Mouse (Mus musculus) forebrain, postnatal 0 days (tissue): ENCODE results near the gene Dnajc15. TPM values are rescaled to one million over a fixed set of nuclear protein-coding genes. Genes with fewer than 3 reads are reported as not detected.

ENCODE experiments used
- ATAC-seq: fragments of 200-750 bp; cut with Nextera tagmentation; 2 replicates; pipeline ENCODE4 v1.8.0; 2017; ENCODE audit warnings: mild to moderate bottlenecking, moderate library complexity
- DNase-seq: peaks from one replicate; pipeline ENCODE4 v3.0.0-alpha.2; 2015
- H3K27ac ChIP-seq: fragments of 300-500 bp; sonication (generic); 2 replicates; pipeline ENCODE4 v1.5.1; 2014; ENCODE audit warnings: low read depth, mild to moderate bottlenecking, antibody characterized with exemption, low read length, moderate library complexity, mixed read lengths
- H3K27me3 ChIP-seq: fragments of 300-500 bp; sonication (generic); 2 replicates; pipeline ENCODE4 v1.6.1; 2014; ENCODE audit warnings: mild to moderate bottlenecking, low read length, mixed read lengths; ENCODE audit not compliant: insufficient read depth
- H3K36me3 ChIP-seq: fragments of 300-500 bp; sonication (generic); 2 replicates; pipeline ENCODE4 v1.6.1; 2014; ENCODE audit warnings: mild to moderate bottlenecking, moderate library complexity; ENCODE audit not compliant: insufficient read depth
- H3K4me1 ChIP-seq: fragments of 300-500 bp; sonication (generic); 2 replicates; pipeline ENCODE4 v1.6.1; 2014; ENCODE audit warnings: antibody characterized with exemption; ENCODE audit not compliant: insufficient read depth
- H3K4me2 ChIP-seq: fragments of 300-500 bp; sonication (generic); 2 replicates; pipeline ENCODE4 v1.6.1; 2014; ENCODE audit warnings: low read depth, mild to moderate bottlenecking, moderate library complexity
- H3K4me3 ChIP-seq: fragments of 300-500 bp; sonication (generic); 2 replicates; pipeline ENCODE4 v1.5.1; 2014; ENCODE audit warnings: low read depth, low read length, mixed read lengths
- H3K9ac ChIP-seq: fragments of 300-500 bp; sonication (generic); 2 replicates; pipeline ENCODE4 v1.6.1; 2014; ENCODE audit warnings: mild to moderate bottlenecking
- H3K9me3 ChIP-seq: fragments of 300-500 bp; sonication (generic); 2 replicates; pipeline ENCODE4 v1.6.1; 2016; ENCODE audit warnings: low read length
- CTCF ChIP-seq: sonication (generic); IDR thresholded peaks from 2 replicates; pipeline ENCODE4 v1.5.1; 2016; ENCODE audit warnings: antibody characterized with exemption, control low read depth, low read depth
- WGBS: fragments of 180-500 bp; shearing (Covaris S2); extraction: QIAGEN DNeasy Blood & Tissue Kit; methylation state at CpG from one replicate; pipeline ENCODE4 v1.1.7; 2014; 5-methylcytosine and 5-hydroxymethylcytosine counted together
- polyA plus RNA-seq: library from polyadenylated mRNA; unstranded; fragments of >200 nt; fragmentation: Nextera tagmentation; extraction: Ambion mirVana; gene quantifications from 2 replicates; pipeline ENCODE4 v1.2.1, GENCODE M21; 2015
- total RNA-seq: library from RNA; depleted of rRNA; stranded (reverse); fragments of >200 nt; gene quantifications from 2 replicates; pipeline ENCODE4 v1.2.3, GENCODE M21; 2014

The Dnajc15 gene
- total and polyA plus RNA-seq, 2 experiments from 2014 or later, result 12.4 to 77.7 TPM

GRCm38 (mm10) chr14:77825121-77825520, 49.8 kb downstream of the Dnajc15 start:
- DNase-seq (no peak), ATAC-seq (no peak)
- WGBS, result 92% methylated on average over 6 of the region's 6 CpGs
- Histone ChIP-seq H3K9ac (no peak overlapping the region), H3K27ac (no peak overlapping the region), H3K9me3 (no peaks in the 10 kb centered on the region), H3K4me3 (no peak overlapping the region), H3K4me1 (no peaks in the 10 kb centered on the region), H3K36me3 (no peaks in the 10 kb centered on the region), H3K4me2 (no peak overlapping the region), H3K27me3 (no peaks in the 10 kb centered on the region)
- no peak for TF ChIP-seq CTCF

GRCm38 (mm10) chr14:77819841-77820240, 55.1 kb downstream of the Dnajc15 start:
- no peak overlapping the region for H3K9ac ChIP-seq
- no peak overlapping the region for H3K27ac ChIP-seq
- H3K27me3 ChIP-seq, result no peaks in the 10 kb centered on the region
- no peaks in the 10 kb centered on the region for H3K36me3 ChIP-seq
- WGBS, result 81% methylated on average over 3 of the region's 3 CpGs
- no peak overlapping the region for H3K4me2 ChIP-seq
- DNase-seq (no peak), ATAC-seq (no peak)
- 0 out of 2 replicates have a peak, but pooled peaks cover 4% of the 10 kb centered on the region for H3K4me1 ChIP-seq
- no peaks in the 10 kb centered on the region for H3K9me3 ChIP-seq
- no peak for TF ChIP-seq CTCF
- H3K4me3 ChIP-seq, result no peak overlapping the region

- H3K4me2 ChIP-seq, result no peak overlapping the region
- H3K9me3 ChIP-seq, result no peaks in the 10 kb centered on the region
- DNase-seq (no peak), ATAC-seq (no peak)
- no peak overlapping the region for H3K9ac ChIP-seq
- no peaks in the 10 kb centered on the region for H3K36me3 ChIP-seq
- no peaks in the 10 kb centered on the region for H3K27me3 ChIP-seq
- no peak overlapping the region for H3K4me3 ChIP-seq
- peaks cover 9% of the 10 kb centered on the region; the same call in 1 of the 2 replicates for H3K4me1 ChIP-seq
- WGBS, result 81% methylated on average over 6 of the region's 6 CpGs
- TF ChIP-seq CTCF, result no peak
- H3K27ac ChIP-seq, result no peak overlapping the region
These were observed 57.4 kb downstream of the Dnajc15 start for GRCm38 (mm10) chr14:77817561-77817960.

- TF ChIP-seq CTCF, result no peak
- Histone ChIP-seq H3K27ac (no peak overlapping the region), H3K9me3 (no peaks in the 10 kb centered on the region), H3K36me3 (no peaks in the 10 kb centered on the region), H3K4me3 (no peak overlapping the region), H3K4me1 (peaks cover 9% of the 10 kb centered on the region; the same call in 1 of the 2 replicates), H3K9ac (no peak overlapping the region), H3K27me3 (no peaks in the 10 kb centered on the region), H3K4me2 (no peak overlapping the region)
- ATAC-seq (peak; percentile 64), DNase-seq (peak; percentile 47)
- 45% methylated on average over 4 of the region's 4 CpGs for WGBS
These were observed 60.0 kb downstream of the Dnajc15 start for GRCm38 (mm10) chr14:77814935-77815334.

GRCm38 (mm10) chr14:77812890-77813289, 62.0 kb downstream of the Dnajc15 start:
- no peak for ATAC-seq
- DNase-seq, result no peak
- no peaks in the 10 kb centered on the region for H3K27me3 ChIP-seq

GRCm38 (mm10) chr14:77811466-77811865, 63.5 kb downstream of the Dnajc15 start:
- no peak for TF ChIP-seq CTCF
- Histone ChIP-seq H3K27me3 (no peaks in the 10 kb centered on the region), H3K27ac (no peak overlapping the region), H3K9ac (no peak overlapping the region), H3K4me1 (peaks cover 9% of the 10 kb centered on the region; the same call in 1 of the 2 replicates), H3K9me3 (no peaks in the 10 kb centered on the region), H3K36me3 (no peaks in the 10 kb centered on the region), H3K4me3 (no peak overlapping the region), H3K4me2 (no peak overlapping the region)
- ATAC-seq (no peak), DNase-seq (no peak)
- 88% methylated on average over 5 of the region's 5 CpGs for WGBS

More at GRCm38 (mm10) chr14:77812890-77813289, 62.0 kb downstream of the Dnajc15 start:
- H3K4me3 ChIP-seq, result no peak overlapping the region
- H3K9ac ChIP-seq, result no peak overlapping the region
- TF ChIP-seq CTCF, result no peak
- no peak overlapping the region for H3K4me2 ChIP-seq
- no peaks in the 10 kb centered on the region for H3K36me3 ChIP-seq
- no peaks in the 10 kb centered on the region for H3K9me3 ChIP-seq
- WGBS, result 97% methylated on average over 1 of the region's 1 CpGs
- no peak overlapping the region for H3K27ac ChIP-seq
- H3K4me1 ChIP-seq, result peaks cover 9% of the 10 kb centered on the region; the same call in 1 of the 2 replicates

GRCm38 (mm10) chr14:77807836-77808235, 67.1 kb downstream of the Dnajc15 start:
- H3K27ac ChIP-seq, result no peak overlapping the region
- no peak overlapping the region for H3K4me2 ChIP-seq
- H3K4me3 ChIP-seq, result no peak overlapping the region
- no peak overlapping the region for H3K9ac ChIP-seq
- WGBS, result 87% methylated on average over 4 of the region's 4 CpGs
- no peak for TF ChIP-seq CTCF
- no peak for ATAC-seq
- H3K27me3 ChIP-seq, result no peaks in the 10 kb centered on the region
- H3K9me3 ChIP-seq, result no peaks in the 10 kb centered on the region
- no peak for DNase-seq
- no peaks in the 10 kb centered on the region for H3K4me1 ChIP-seq
- H3K36me3 ChIP-seq, result no peaks in the 10 kb centered on the region
